Mouse (Mus musculus) embryo, embryonic 9.5 days (tissue): ENCODE results near the gene Pcna.
"Not testable (repeated sequence)": the region's sequence is repeated elsewhere in the genome, so short reads cannot be mapped to it uniquely, and the experiment has no call there.

Experiments
- DNase-seq: peaks from one replicate; pipeline ENCODE4 v3.0.0-alpha.2; 2017; ENCODE audit errors: extremely low spot score

Pcna gene

DNA sequence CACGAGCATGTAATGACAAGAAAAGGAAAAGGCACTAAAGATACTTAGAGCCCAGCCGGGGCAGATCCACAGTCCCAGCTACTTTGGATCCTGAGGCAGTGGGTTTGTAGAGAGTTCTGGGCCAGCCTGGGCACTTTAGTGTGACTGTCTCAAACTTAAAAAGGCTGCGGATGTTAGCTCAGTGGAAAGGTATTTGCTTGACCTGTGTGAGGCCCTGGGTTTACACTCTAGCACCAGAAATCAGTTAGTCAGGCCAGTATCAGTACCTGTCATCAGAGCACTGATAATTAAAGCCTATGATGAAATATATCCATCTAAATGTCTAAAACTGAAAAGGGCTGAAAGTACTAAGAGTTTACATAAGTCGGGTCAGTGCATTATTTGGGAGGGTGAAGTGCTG, 23.1 kb upstream of the Pcna start:
- DNase-seq, result no peak

DNA sequence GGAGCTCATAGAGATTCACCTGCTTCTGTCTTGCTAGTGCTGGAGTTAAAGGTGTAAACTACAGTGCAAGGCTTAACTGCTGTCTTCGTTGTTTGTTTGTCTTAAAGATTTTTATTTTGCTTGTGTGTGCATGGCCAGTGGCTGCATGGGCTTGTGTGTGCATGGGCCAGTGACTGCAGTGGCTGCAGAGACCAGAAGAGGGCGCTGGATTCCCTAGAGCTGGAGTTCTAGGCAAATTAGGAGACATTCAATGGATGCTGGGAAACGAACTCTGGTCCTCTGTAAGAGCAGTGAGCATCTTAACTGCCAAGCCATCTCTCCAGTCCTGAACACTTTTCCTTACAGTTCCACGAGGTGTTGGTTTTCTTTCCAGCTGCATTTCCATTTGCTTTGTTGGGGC, 22.4 kb upstream of the Pcna start:
- DNase-seq, result no peak

DNA sequence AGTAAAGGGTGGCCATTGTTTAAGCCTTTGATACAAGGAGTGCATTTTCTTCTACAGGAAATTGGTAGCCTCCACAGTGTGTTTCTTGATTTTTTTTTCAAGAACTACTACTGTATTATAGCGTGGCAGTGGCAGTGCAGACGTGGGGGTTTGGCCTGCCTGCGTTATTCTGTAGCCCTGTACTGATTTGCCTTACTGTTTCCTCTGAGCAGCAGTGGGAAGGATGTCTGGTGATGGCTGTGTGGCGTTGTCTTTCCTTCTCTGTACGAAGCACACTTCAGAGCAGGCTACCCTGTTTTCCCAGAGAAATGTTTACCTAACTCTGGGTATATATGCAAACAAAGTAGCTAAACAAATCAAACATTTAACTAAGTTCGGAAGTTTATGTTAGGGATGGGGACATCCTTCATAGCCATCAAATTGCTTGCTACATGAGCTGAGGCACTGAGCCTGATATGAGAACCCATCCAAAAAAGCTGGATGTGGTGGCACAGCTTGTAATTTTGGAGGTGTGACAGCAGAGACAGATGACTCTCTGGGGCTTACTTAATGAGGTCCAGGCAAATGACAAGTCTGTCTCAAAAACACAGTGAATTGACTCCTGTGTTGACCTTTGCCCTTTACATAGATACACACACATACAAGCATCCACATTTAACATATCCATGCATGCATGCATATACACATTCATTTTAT, 19.7 kb upstream of the Pcna start:
- no peak for DNase-seq

DNA sequence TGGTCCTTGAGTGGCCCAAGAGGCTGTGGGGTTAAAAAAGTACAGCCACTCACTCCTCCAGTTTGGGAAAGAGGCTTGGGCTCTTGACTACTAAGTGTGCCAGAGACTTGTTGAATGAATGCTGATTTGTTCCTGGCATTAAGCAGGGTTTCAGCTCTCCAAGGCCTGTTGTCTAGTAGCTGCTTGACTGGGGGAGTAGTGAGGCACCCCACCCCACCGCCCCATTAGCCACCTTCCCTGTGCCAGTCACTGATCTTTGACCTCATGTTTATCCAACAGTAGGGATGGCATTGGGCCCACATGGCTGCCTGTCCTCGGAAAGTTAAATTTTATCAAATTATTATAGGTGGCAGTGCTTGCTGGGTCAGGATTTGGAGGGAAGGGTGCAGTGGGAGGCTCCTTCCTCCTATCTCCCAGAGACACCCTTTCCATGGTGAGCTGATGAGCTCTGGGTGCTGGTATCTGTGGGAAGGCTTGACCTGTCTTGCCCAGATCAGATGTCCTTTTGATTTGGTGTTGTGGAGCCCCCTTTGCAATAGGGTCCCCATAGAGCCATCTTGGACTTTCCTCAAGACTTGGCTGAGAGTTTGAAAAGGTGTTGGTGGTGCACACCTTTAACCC, 17.3 kb upstream of the Pcna start:
- no peak for DNase-seq

DNA sequence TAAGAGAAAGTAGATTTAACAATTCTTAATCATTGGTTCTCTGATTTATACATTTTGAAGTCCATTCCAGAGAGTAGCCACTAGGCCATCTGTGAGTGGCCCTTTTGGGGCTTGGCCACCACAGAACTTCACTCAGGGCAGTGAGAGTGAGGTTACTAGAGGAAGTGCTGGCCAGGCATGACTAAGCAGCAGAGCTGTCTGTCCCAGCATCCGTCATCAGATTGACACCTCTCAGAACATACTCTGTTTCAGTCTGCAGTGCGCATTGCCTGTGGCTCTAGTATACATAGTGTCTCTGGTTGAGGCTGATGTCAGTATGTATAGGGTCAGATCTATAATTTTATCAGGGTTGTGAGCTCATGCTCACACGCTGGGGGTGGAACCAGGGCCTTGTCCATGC, 16.1 kb upstream of the Pcna start:
- no peak for DNase-seq

DNA sequence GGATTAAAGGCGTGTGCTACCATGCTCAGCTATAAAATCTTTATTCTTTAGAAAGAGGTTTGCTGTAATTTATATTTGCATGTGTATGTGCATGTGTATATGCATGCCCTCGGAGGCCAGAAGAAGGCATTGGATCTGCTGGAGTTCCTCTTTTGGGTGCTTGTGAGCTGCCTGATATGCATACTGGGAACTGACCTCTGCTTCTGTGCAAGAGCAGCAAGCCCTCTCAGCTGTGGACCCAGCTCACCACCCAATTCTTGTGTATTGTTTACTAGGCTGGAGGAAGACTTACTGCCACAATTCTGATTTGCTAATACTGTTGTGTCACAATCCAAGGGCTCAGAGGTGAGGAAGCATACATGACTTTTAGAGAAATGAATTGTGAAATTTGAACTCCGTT, 13.0 kb upstream of the Pcna start:
- no peak for DNase-seq

DNA sequence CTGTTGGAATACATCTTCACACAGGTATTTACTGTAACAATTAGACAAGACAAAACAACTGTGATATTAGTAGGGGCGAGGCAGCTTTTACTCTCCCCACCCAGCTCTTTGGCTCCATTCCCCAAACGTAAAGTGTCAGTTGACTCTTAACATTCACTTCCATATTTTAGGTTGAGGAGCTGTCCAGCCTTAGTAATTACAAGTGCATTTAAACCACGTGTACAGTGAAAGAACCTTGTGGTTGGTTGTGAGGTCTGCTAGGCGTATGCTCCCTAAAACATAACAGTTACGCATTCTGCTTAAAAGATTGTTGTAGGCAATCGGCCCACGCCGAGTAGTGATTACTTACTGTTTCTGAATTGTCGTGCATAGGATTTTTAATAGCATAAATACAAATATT, 12.1 kb upstream of the Pcna start:
- DNase-seq, result no peak

DNA sequence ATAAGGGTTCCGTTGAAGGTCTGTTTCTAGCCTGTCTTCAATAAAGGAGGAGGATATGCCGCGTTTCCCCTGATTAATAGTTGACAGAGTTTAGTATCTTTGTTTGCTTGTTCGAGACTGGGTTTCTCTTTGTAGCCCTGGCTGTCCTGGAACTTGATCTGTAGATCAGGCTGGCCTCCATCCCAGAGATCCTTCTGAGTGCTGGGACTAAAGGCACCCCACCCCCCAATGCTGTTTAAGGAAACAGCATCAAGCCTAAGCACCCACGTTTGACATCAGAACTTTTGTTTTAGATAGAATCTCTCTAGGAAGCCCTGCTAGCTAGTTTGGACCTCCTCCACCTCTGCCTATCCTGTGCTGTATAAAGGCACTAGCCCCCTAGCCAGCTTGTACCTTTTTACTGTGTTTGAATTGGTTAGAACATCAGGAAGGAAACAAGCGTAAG, 11.2 kb upstream of the Pcna start:
- no peak for DNase-seq

DNA sequence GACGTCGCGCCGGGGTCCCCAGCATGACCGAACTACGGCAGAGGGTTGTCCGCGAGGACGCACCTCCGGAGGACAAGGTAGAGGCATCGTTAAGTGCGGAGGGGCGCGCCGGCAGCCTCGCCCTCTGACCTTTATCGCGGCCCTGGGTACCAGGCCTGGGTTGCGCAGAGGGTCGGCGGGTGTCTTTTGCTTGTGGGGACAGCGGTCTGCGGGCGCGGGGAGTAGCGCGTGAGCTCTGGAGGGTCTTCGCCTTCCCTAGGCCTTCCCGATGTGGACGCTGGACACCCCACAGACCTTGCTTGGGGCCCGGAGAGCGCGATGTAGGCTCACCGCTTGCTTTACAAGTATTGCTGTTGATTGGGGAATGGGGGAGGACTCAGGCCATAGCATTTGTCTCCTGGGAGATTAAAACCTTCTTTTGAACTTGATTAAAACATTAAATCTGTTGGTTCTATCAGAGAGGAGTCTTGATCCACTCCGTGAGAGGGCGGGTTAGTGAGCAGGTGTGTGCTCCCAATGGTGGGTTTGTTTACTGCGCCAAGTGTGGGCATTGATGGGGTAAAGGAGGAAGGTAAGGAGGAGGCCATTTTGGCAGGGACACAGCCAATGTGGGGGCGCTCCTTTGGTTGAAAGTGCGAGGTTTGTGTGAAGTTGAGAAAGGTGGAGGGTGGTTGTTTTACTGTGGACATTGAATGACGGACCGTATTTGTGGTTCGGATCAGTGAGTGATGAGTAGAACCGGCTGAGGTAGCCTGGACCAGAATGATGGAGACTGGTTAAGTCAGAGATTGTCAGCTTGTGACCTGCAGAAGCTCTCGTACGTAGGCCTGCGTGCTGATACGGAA, 10.5 kb upstream of the Pcna start:
- no peak for DNase-seq

DNA sequence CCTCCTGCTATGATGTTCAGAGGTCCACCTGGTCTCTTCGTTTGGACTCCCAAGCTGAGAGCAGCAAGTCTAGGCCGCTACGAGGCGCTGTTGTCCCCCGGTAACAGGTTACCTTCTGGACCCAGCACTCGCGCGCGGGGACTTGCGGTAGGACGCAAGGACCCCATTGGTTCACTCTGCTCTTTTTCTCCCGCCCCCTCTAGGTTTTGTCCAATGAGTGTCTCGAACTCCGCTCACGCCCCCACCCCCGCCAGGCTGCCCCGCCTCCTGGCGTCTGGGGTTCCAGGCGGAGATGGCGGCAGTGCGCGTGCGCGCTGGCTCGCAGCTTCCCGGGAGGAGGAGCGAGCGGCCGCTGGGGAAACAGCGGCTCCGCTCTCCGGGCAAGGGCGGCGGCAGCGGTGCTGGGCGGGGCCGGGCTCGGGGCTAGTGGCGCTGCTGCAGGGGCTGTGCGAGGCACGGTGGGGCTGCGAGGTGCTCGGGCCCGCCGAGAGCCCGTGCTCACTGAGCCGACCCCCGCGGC, 9.8 kb upstream of the Pcna start, which contains the start of gene Cds2:
TSS of gene Cds2 (plus strand) at position 270 of the 520 bp plus-strand sequence.
- peak; percentile 99 for DNase-seq

DNA sequence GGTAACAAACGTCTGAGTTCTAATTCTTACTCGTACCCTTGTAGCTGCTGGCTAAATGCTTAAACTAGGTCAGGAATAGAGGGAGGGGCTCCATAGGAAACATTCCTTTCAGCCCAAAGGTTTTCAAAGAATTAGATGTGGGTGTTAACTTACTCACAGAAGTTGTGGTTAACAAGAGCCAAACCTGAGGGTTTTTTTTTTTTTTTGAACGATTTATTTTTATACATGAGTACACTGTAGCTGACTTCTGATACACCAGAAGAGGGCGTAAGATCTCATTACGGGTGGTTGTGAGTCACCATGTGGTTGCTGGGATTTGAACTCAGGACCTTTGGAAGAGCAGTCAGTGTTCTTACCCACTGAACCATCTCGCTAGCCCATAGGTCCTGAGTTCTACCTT, 9.1 kb upstream of the Pcna start:
- no peak for DNase-seq

DNA sequence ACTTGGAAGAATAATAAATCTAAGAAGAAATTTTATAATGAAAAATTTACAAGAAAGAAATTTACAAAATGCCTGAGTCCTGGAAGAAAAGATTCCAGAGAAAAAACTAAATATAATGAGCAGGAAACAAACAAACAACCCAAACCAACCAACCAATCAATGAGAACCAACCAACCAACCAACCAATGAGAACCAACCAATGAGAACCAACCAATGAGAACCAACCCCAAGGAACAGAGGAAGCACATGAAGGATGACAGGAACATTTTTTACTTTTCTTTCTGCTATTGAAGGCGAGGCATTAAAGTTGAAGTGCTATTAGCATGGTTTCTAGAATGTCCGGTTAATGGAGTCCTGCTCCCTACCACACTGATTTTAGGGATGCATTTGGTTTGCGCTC, 7.5 kb upstream of the Pcna start:
- no peak for DNase-seq

DNA sequence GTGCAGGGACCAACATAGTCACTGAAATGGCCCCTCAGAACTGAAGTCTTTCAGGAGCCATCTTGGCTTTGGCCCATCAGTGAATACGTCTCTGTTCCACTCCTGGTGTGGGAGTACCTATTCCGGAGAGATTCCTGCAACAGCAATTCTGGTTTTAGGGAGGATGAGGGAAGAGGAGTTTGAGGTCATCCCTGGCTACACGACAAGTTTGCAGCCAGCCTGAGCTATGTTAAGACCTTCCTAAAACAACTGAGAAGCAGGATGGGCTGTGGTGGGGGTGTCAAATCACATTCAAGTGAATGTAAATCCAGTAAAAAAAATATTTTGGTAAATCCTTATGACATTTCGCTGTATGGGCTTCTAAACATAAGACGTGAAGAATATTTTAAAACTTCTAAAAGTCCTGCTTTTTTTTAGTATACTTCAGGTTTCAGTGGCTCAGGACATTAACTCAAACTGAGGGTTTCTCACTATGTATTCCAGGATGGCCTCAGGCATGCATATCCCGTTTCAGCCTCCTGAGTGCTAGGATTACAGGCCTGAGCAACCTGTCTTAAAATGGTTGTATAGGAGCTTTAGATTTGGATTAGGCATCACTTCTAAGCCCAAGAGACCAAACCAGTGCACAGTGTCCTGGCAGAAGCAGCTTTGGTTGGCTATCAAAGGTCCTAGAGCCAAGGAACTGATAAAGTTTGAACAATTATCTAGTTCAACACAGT, 4.4 kb upstream of the Pcna start:
- no peak for DNase-seq

DNA sequence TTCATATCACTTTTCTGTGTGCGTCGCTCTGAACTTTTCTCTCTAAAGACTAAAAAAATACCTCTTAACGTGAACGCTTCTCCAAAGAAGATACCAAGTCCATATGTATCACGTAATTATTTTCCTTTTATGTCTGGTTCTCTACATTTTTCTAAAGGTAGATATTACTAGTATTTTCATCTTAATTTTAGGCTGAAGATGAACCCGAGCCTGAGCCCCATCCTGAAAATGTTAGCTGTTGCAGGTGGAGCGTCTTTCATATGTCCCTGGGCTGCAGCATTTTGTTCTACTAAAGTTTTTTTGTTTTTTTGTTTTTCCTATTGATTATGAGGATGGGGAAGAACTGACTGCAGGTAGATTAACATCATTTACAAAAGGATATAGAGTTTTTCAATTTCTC, 489 bp upstream of the Pcna start:
- DNase-seq, result no peak

DNA sequence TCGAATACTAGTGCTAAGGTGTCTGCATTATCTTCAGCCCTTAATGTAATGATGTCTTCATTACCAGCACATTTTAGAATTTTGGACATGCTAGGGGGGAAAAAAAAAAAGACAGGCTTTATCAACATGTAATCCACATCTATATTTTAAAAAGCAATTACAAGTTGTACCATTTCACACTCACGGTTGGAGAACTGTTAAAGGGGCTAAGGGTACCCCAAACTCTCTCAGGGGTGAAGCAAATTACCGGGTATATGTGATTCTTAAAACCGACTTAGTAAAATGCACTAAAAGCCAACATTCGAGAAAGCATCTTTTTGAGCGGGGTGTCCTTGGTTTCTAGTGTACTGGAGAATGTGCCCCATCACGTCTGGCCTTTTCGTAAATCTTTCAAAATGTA, 1.2 kb downstream of the Pcna start:
- no peak for DNase-seq

DNA sequence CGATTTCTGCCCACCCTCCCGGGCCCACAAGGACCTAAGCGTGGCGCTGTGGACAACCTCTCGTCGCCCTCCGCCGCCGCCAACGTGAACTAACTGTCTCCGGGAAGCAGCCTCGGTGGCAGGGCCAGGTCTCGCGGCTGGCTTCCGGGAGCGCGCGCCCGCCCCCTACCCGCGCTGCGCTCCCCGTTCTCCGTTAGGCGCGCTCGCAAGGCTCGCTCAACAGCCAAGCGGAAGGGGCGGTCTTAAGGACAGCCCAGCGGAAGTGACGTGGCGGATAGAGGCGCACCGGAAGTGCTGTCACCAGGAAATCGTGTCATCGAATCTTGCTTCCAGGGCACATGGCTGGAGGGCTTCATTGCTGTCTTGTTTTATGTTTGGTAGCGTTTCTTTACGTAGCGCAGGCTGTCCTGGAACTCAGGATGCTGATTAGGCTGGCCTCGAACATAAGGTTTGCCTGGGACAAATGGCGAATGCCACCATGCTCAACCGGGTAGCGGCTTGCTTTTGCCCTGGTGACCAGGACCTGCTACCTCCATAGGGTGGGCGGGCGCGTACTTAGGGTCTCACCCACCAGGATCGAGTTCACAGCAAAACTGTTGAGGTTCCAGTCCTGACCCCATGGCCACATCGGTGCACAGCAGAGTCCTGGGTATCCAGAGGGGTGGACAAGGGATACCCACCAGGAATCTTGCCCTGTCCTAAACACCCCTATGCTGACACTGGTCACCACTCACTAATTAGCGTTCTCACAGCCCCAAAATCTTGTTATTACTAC, 5.4 kb downstream of the Pcna start, which contains the start of gene Tmem230:
TSS of gene Tmem230 (minus strand) at position 269 of the 775 bp plus-strand sequence.
- DNase-seq, result peak; percentile 94

DNA sequence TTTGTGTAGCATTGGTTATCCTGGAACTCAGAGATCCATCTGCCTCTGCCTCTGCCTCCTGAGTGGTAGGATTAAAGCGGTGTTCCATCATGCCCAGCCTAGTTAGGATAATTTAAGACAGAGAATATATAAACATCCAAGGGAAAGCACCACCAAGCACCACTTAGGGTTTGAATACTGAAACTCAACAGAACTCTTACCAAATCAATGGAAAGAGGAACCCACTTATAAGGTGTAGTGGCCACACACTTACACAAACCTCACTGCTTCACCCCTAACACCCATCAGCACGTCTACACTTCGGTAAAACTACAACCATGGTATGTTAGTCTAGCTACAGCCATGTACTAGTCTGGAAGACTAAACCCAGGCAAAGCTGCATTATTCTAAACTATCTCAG, 9.7 kb downstream of the Pcna start:
- DNase-seq, result no peak

DNA sequence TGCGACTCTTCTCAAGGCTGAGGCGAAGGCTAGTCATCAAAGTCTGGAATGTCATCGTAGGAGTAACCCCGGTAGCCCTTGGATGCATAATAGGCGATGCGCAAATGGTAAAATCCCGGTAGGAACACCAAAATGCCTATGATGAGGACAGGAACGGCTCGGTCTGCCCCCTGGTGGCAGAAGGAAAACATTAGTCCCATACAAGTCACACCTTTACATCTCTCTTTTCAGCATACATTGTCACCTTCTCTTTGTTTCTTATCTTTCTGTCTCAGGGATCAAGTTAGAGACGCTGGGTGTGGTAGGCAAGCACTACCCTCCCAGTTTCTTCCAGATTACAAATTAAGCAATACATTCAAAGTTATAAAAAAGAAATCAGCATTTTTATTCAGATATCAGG, 12.7 kb downstream of the Pcna start:
- DNase-seq, result not testable (repeated sequence)

DNA sequence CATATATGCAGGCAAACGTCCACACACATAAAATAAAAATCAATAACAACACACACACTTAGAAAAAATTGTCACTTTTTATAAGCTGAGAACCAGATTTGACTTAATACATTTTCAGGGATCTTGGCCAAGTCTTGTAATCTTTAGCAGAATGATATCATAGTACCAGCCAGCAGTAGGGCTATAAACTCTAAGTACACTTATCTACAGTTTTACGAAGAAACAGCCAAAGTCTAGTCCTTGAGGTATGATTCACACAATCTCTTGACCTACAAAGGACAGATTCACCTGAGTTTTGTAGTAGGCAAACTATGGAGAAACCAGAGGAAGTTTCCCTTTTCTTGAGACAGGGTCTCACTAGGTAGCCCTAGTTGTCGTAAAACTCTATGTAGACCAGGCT, 13.7 kb downstream of the Pcna start:
- not testable (repeated sequence) for DNase-seq

DNA sequence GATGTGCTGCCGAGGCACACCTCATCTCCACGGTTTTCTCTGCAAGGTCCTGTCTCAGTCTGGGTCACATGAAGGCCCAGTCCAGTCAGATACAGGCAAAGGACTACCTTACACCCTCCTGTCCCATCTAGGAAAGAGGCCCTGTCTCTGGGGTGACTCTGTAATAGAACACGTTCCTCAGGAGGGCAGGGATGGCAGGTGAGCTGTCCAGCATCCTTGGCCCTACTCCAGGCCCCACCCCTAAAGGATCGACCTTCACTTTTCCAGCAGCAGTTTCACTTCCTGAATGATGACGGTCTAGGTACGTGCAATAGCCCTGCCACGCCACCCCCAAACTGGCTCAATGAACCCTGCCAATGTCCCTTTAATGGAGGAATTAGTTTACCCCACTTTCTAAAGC, 17.1 kb downstream of the Pcna start:
- no peak for DNase-seq

DNA sequence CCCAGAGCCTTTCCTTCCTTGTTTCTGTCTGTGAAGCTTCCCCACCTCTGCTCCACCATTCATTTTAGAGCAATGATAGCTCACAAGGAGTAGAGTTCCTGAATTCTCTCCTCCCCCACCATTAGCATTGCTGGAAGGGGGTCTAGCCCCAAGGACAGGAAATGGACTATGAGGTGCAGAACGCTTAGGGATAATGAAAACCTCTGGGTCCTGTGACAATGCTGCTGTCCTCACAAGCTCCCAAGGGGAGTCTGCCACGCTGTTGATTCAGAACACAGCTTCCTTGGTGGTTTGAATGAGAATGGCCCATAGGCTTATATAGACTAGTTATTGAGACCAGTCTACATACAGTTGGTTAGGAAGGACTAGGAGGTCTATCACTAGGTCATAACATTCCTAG, 17.8 kb downstream of the Pcna start:
- no peak for DNase-seq
